Mouse (Mus musculus) embryonic facial prominence, embryonic 11.5 days (tissue): ENCODE data around the gene Selenot. TPM values are rescaled to one million over a fixed set of nuclear protein-coding genes. Genes with fewer than 3 reads are reported as not detected.
A peak's percentile ranks its signal among the peaks of the same experiment; 100 is the strongest.

Source experiments
- ATAC-seq: fragments of 200-750 bp; cut with Nextera tagmentation; replicated peaks from 2 replicates; pipeline ENCODE4 v1.8.0; 2017; ENCODE audit warnings: low read depth; ENCODE audit not compliant: insufficient number of reproducible peaks, low FRiP score, low TSS enrichment
- DNase-seq: peaks from one replicate; pipeline ENCODE4 v3.0.0-alpha.2; 2015; ENCODE audit warnings: low spot score
- H3K27ac ChIP-seq: fragments of 300-500 bp; sonication (generic); replicated peaks from 2 replicates; pipeline ENCODE4 v1.5.1; 2014; ENCODE audit warnings: mild to moderate bottlenecking, low read depth, low read length, control low read depth
- H3K27me3 ChIP-seq: fragments of 300-500 bp; sonication (generic); 2 replicates; pipeline ENCODE4 v1.6.1; 2014; ENCODE audit warnings: mild to moderate bottlenecking, low read length, moderate library complexity, mixed read lengths; ENCODE audit not compliant: control insufficient read depth, insufficient read depth
- H3K36me3 ChIP-seq: fragments of 300-500 bp; sonication (generic); replicated peaks from 2 replicates; pipeline ENCODE4 v1.6.1; 2014; ENCODE audit warnings: low read depth, mild to moderate bottlenecking, low read length, moderate library complexity, mixed read lengths; ENCODE audit not compliant: control insufficient read depth, insufficient read depth
- H3K4me1 ChIP-seq: fragments of 300-500 bp; sonication (generic); 2 replicates; pipeline ENCODE4 v1.6.1; 2014; ENCODE audit warnings: low read length, mixed read lengths; ENCODE audit not compliant: control insufficient read depth, insufficient read depth
- H3K4me2 ChIP-seq: fragments of 300-500 bp; sonication (generic); 2 replicates; pipeline ENCODE4 v1.6.1; 2014; ENCODE audit warnings: low read depth, mild to moderate bottlenecking, control low read depth, low read length, moderate library complexity
- H3K4me3 ChIP-seq: fragments of 300-500 bp; sonication (generic); 2 replicates; pipeline ENCODE4 v1.5.1; 2014; ENCODE audit warnings: low read depth, low read length, control low read depth
- H3K9ac ChIP-seq: fragments of 300-500 bp; sonication (generic); replicated peaks from 2 replicates; pipeline ENCODE4 v1.6.1; 2014; ENCODE audit warnings: mild to moderate bottlenecking, control low read depth, low read length
- H3K9me3 ChIP-seq: fragments of 300-500 bp; sonication (generic); replicated peaks from 2 replicates; pipeline ENCODE4 v1.6.1; 2016; ENCODE audit warnings: mild to moderate bottlenecking, low read length, inconsistent platforms, mixed read lengths; ENCODE audit not compliant: control insufficient read depth
- WGBS: fragments of 180-500 bp; shearing (Covaris S2); extraction: QIAGEN DNeasy Blood & Tissue Kit; methylation state at CpG from one replicate; pipeline ENCODE4 v1.1.7; 2014; 5-methylcytosine and 5-hydroxymethylcytosine counted together
- polyA plus RNA-seq: library from polyadenylated mRNA; unstranded; fragments of >200 nt; fragmentation: Nextera tagmentation; extraction: Ambion mirVana; gene quantifications from 2 replicates; pipeline ENCODE4 v1.2.1, GENCODE M21; 2014

The Selenot gene
- polyA plus RNA-seq = 23.8 and 24.2 TPM in 2 replicates

- Histone ChIP-seq H3K27me3 (no peaks in the 10 kb centered on the region), H3K9me3 (no peaks in the 10 kb centered on the region), H3K27ac (peak within 1 kb of the TSS; percentile 97), H3K4me1 (no peaks in the 10 kb centered on the region), H3K36me3 (no peaks in the 10 kb centered on the region), H3K4me3 (peak within 1 kb of the TSS; percentile 98), H3K4me2 (peak within 1 kb of the TSS; percentile 35), H3K9ac (peak within 1 kb of the TSS; percentile 99)
- ATAC-seq (peak; percentile 96), DNase-seq (peak; percentile 97)
- 2% methylated on average over 46 of the region's 59 CpGs for WGBS
Measured at GRCm38 (mm10) chr3:58576137-58577066, at the start of gene Selenot. Gene Selenot, plus strand, starts transcription at chr3:58576636.

- Histone ChIP-seq H3K27ac (no peak overlapping the region), H3K36me3 (peaks cover 6% of the 10 kb centered on the region), H3K9me3 (no peaks in the 10 kb centered on the region), H3K27me3 (no peaks in the 10 kb centered on the region), H3K4me2 (no peak overlapping the region), H3K4me3 (no peak overlapping the region), H3K9ac (no peak overlapping the region), H3K4me1 (no peaks in the 10 kb centered on the region)
- 88% methylated on average over 3 of the region's 3 CpGs for WGBS
- no peak for ATAC-seq
- DNase-seq = no peak
Measured at GRCm38 (mm10) chr3:58536573-58536972, 39.9 kb upstream of the Selenot start.

- H3K4me1 ChIP-seq = no peaks in the 10 kb centered on the region
- 88% methylated on average over 1 of the region's 1 CpGs for WGBS
- ATAC-seq (no peak), DNase-seq (no peak)
- H3K27me3 ChIP-seq = no peaks in the 10 kb centered on the region
- H3K27ac ChIP-seq = no peak overlapping the region
- peaks cover 2% of the 10 kb centered on the region; the same call in 1 of the 2 replicates for H3K36me3 ChIP-seq
- H3K9ac ChIP-seq = no peak overlapping the region
- no peaks in the 10 kb centered on the region for H3K9me3 ChIP-seq
- no peak overlapping the region for H3K4me3 ChIP-seq
- no peak overlapping the region for H3K4me2 ChIP-seq
Measured at GRCm38 (mm10) chr3:58552001-58552811, 24.2 kb upstream of the Selenot start.

DNA sequence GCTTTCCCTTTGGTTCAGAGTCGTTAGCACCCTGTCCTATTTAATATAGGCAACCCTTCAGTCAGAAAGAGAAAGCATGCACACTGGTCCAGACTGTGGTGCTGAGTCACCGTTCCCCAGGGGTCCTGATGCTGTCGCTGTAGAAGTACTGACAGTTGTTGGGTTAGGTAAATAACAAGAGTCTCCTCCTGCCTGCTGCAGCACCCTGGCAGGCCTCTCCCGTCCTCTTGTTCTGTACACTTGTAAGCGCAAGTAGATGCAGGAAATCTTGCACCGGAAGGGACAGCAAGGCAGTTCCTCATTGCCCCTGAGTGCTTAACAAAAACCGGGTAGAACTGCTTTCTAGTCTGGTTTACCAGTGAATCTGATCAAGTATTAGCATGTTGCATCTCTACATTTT lies 19.8 kb upstream of the Selenot start:
- Histone ChIP-seq H3K27me3 (no peaks in the 10 kb centered on the region), H3K9me3 (no peaks in the 10 kb centered on the region), H3K4me1 (no peaks in the 10 kb centered on the region), H3K4me2 (no peak overlapping the region), H3K27ac (no peak overlapping the region), H3K36me3 (peaks cover 2% of the 10 kb centered on the region; the same call in 1 of the 2 replicates), H3K9ac (no peak overlapping the region), H3K4me3 (no peak overlapping the region)
- ATAC-seq (no peak), DNase-seq (no peak)
- WGBS = 82% methylated on average over 7 of the region's 7 CpGs

- H3K4me2 ChIP-seq = no peak overlapping the region
- 0 out of 2 replicates have a peak, but pooled peaks cover 2% of the 10 kb centered on the region for H3K36me3 ChIP-seq
- no peak overlapping the region for H3K9ac ChIP-seq
- no peak overlapping the region for H3K4me3 ChIP-seq
- 29% methylated on average over 2 of the region's 2 CpGs for WGBS
- no peaks in the 10 kb centered on the region for H3K4me1 ChIP-seq
- no peak overlapping the region for H3K27ac ChIP-seq
- no peak for DNase-seq
- ATAC-seq = no peak
- H3K27me3 ChIP-seq = no peaks in the 10 kb centered on the region
- H3K9me3 ChIP-seq = no peaks in the 10 kb centered on the region
Measured at GRCm38 (mm10) chr3:58559887-58560286, 16.5 kb upstream of the Selenot start.

DNA sequence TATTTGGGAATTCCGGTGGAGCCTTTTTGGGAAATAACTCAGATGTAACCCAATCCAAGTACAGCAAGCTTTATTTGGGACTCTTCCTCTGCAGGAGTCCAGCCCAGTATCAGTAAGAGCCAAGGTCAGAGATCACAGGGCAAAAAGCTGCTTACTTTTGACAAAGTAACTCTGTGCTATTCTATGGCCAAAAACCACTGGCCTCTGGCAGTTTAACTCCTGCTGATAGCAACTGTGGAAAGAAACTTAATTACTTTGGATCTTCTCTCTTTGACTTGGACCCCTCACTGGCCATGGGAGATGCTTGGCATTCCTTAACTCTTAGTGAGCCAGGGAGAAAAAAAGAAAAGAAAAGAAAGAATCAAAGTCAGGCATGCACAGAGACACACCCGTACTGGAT lies 15.0 kb upstream of the Selenot start:
- ATAC-seq = no peak
- Histone ChIP-seq H3K4me3 (no peak overlapping the region), H3K4me2 (no peak overlapping the region), H3K27me3 (no peaks in the 10 kb centered on the region), H3K27ac (no peak overlapping the region), H3K4me1 (no peaks in the 10 kb centered on the region), H3K36me3 (no peaks in the 10 kb centered on the region), H3K9ac (no peak overlapping the region), H3K9me3 (no peaks in the 10 kb centered on the region)
- DNase-seq = no peak
- WGBS = 20% methylated on average over 2 of the region's 2 CpGs

GRCm38 (mm10) chr3:58570821-58571220 lies 5.6 kb upstream of the Selenot start:
- no peaks in the 10 kb centered on the region for H3K27me3 ChIP-seq
- H3K9ac ChIP-seq = no peak overlapping the region
- DNase-seq (no peak), ATAC-seq (no peak)
- no peaks in the 10 kb centered on the region for H3K4me1 ChIP-seq
- no peaks in the 10 kb centered on the region for H3K36me3 ChIP-seq
- H3K4me3 ChIP-seq = no peak overlapping the region
- no peak overlapping the region for H3K4me2 ChIP-seq
- no peak overlapping the region for H3K27ac ChIP-seq
- 81% methylated on average over 3 of the region's 3 CpGs for WGBS
- H3K9me3 ChIP-seq = no peaks in the 10 kb centered on the region
